Mouse (Mus musculus): ENCODE measurements around the gene Acacb. TPM values are rescaled to one million over a fixed set of nuclear protein-coding genes. Genes with fewer than 3 reads are reported as not detected.

The Acacb gene
- polyA plus RNA-seq, 1 experiment from 2014 or later, result 5.8 TPM

- H3K27me3 ChIP-seq (ENCODE audit: low read depth, poor library complexity, severe bottlenecking), result no peaks in the 10 kb centered on the region
- DNase-seq (ENCODE audit: low spot score), result peak; percentile 99
- peak within 1 kb of the TSS; percentile 92 for H3K27ac ChIP-seq
- H3K9me3 ChIP-seq (replicated peaks), result no peaks in the 10 kb centered on the region
- peaks cover 33% of the 10 kb centered on the region for H3K4me1 ChIP-seq
- H3K36me3 ChIP-seq, result peaks cover 37% of the 10 kb centered on the region
- WGBS, result under 1% methylated on average over 69 of the region's 69 CpGs
- peak within 1 kb of the TSS; percentile 73 for H3K4me3 ChIP-seq
These were observed 18.7 kb upstream of the Acacb start, which contains the start of gene Alkbh2 for GRCm38 (mm10) chr5:114127374-114128349. TSS of gene Alkbh2 (minus strand) at chr5:114128218.

GRCm38 (mm10) chr5:114129550-114130210 is 16.7 kb upstream of the Acacb start:
- Histone ChIP-seq H3K9me3 (replicated peaks) (no peaks in the 10 kb centered on the region), H3K36me3 (peaks cover 35% of the 10 kb centered on the region), H3K4me3 (peak overlapping the region; percentile 90), H3K27ac (no peak overlapping the region), H3K27me3 (ENCODE audit: low read depth, poor library complexity, severe bottlenecking) (no peaks in the 10 kb centered on the region), H3K4me1 (peaks cover 39% of the 10 kb centered on the region)
- DNase-seq (ENCODE audit: low spot score), result no peak
- 81% methylated on average over 15 of the region's 15 CpGs for WGBS

GRCm38 (mm10) chr5:114130211-114130605 is 16.1 kb upstream of the Acacb start, which contains the start of gene Ung:
TSS of gene Ung (plus strand) at chr5:114130386.
- Histone ChIP-seq H3K27me3 (ENCODE audit: low read depth, poor library complexity, severe bottlenecking) (no peaks in the 10 kb centered on the region), H3K4me3 (peak within 1 kb of the TSS; percentile 90), H3K27ac (peak within 1 kb of the TSS; percentile 86), H3K36me3 (peaks cover 35% of the 10 kb centered on the region), H3K4me1 (peaks cover 39% of the 10 kb centered on the region), H3K9me3 (replicated peaks) (no peaks in the 10 kb centered on the region)
- under 1% methylated on average over 29 of the region's 29 CpGs for WGBS
- peak; percentile 86 for DNase-seq (ENCODE audit: low spot score)

GRCm38 (mm10) chr5:114130698-114131520 is 15.4 kb upstream of the Acacb start:
- peak overlapping the region; percentile 86 for H3K27ac ChIP-seq
- H3K4me1 ChIP-seq, result peaks cover 39% of the 10 kb centered on the region
- H3K36me3 ChIP-seq, result peaks cover 35% of the 10 kb centered on the region
- peak overlapping the region; percentile 90 for H3K4me3 ChIP-seq
- DNase-seq (ENCODE audit: low spot score), result peak; percentile 97
- no peaks in the 10 kb centered on the region for H3K27me3 ChIP-seq (ENCODE audit: low read depth, poor library complexity, severe bottlenecking)
- under 1% methylated on average over 87 of the region's 87 CpGs for WGBS
- no peaks in the 10 kb centered on the region for H3K9me3 ChIP-seq (replicated peaks)

DNA sequence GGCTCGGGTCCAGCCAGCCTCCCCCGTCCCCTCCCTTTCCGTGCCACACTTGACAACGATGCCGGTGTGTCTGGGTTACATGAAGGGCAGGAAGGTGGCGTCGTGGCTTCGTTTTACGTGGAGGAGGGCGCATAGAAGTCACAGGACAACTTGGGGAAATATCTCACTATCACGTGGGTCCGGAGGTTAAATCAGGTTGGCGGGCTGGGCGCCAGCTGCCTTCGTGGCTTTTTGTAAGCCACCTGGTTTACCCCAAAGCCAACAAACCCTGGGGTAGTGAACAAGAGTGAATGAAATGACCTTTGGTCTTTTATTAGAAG is 14.9 kb upstream of the Acacb start:
- Histone ChIP-seq H3K36me3 (peaks cover 40% of the 10 kb centered on the region), H3K4me3 (peak overlapping the region; percentile 90), H3K4me1 (peaks cover 39% of the 10 kb centered on the region), H3K27me3 (ENCODE audit: low read depth, poor library complexity, severe bottlenecking) (no peaks in the 10 kb centered on the region), H3K27ac (peak overlapping the region; percentile 86), H3K9me3 (replicated peaks) (no peaks in the 10 kb centered on the region)
- DNase-seq (ENCODE audit: low spot score), result peak; percentile 36
- 1% methylated on average over 15 of the region's 15 CpGs for WGBS

- no peak for DNase-seq (ENCODE audit: low spot score)
- Histone ChIP-seq H3K27ac (no peak overlapping the region), H3K36me3 (peaks cover 53% of the 10 kb centered on the region), H3K27me3 (ENCODE audit: low read depth, poor library complexity, severe bottlenecking) (no peaks in the 10 kb centered on the region), H3K9me3 (replicated peaks) (no peaks in the 10 kb centered on the region), H3K4me3 (no peak overlapping the region), H3K4me1 (peaks cover 30% of the 10 kb centered on the region)
- WGBS, result 86% methylated on average over 6 of the region's 6 CpGs
These were observed 13.5 kb upstream of the Acacb start for GRCm38 (mm10) chr5:114132841-114133240.

DNA sequence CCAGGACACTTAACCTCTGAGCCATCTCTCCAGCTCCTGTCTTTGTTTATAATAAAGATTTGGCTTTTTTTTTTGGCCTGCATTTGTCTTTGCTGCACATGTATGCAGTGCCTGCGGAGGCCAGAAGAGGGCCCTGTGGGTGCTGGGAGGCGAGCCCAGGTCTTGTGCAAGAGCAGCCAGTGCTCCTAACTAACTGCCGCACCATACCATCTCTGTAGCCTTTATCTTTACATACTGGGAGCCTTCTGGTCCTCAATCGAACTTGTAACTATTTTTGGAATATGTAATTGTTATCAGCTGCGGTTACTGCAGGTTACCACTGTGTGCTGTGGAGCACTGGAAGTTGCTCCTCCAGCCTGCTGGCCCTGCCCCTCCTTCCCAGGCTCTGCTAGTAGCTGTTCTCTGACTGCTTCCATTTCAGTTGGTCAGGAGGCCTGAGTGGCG is 12.2 kb upstream of the Acacb start:
- H3K9me3 ChIP-seq (replicated peaks), result no peaks in the 10 kb centered on the region
- WGBS, result 77% methylated on average over 6 of the region's 6 CpGs
- no peaks in the 10 kb centered on the region for H3K27me3 ChIP-seq (ENCODE audit: low read depth, poor library complexity, severe bottlenecking)
- no peak overlapping the region for H3K27ac ChIP-seq
- DNase-seq (ENCODE audit: low spot score), result no peak
- H3K4me3 ChIP-seq, result no peak overlapping the region
- peaks cover 66% of the 10 kb centered on the region for H3K36me3 ChIP-seq
- peaks cover 26% of the 10 kb centered on the region for H3K4me1 ChIP-seq

- Histone ChIP-seq H3K4me1 (peaks cover 22% of the 10 kb centered on the region), H3K4me3 (no peak overlapping the region), H3K36me3 (peaks cover 79% of the 10 kb centered on the region), H3K9me3 (replicated peaks) (no peaks in the 10 kb centered on the region), H3K27ac (no peak overlapping the region), H3K27me3 (ENCODE audit: low read depth, poor library complexity, severe bottlenecking) (no peaks in the 10 kb centered on the region)
- 92% methylated on average over 10 of the region's 10 CpGs for WGBS
- DNase-seq (ENCODE audit: low spot score), result no peak
These were observed 10.8 kb upstream of the Acacb start for GRCm38 (mm10) chr5:114135516-114135915.

- no peak overlapping the region for H3K27ac ChIP-seq
- peaks cover 76% of the 10 kb centered on the region for H3K36me3 ChIP-seq
- WGBS, result 89% methylated on average over 15 of the region's 15 CpGs
- no peaks in the 10 kb centered on the region for H3K9me3 ChIP-seq (replicated peaks)
- H3K27me3 ChIP-seq (ENCODE audit: low read depth, poor library complexity, severe bottlenecking), result no peaks in the 10 kb centered on the region
- peaks cover 5% of the 10 kb centered on the region for H3K4me1 ChIP-seq
- DNase-seq (ENCODE audit: low spot score), result no peak
- no peak overlapping the region for H3K4me3 ChIP-seq
These were observed 8.7 kb upstream of the Acacb start for GRCm38 (mm10) chr5:114137481-114138276.

DNA sequence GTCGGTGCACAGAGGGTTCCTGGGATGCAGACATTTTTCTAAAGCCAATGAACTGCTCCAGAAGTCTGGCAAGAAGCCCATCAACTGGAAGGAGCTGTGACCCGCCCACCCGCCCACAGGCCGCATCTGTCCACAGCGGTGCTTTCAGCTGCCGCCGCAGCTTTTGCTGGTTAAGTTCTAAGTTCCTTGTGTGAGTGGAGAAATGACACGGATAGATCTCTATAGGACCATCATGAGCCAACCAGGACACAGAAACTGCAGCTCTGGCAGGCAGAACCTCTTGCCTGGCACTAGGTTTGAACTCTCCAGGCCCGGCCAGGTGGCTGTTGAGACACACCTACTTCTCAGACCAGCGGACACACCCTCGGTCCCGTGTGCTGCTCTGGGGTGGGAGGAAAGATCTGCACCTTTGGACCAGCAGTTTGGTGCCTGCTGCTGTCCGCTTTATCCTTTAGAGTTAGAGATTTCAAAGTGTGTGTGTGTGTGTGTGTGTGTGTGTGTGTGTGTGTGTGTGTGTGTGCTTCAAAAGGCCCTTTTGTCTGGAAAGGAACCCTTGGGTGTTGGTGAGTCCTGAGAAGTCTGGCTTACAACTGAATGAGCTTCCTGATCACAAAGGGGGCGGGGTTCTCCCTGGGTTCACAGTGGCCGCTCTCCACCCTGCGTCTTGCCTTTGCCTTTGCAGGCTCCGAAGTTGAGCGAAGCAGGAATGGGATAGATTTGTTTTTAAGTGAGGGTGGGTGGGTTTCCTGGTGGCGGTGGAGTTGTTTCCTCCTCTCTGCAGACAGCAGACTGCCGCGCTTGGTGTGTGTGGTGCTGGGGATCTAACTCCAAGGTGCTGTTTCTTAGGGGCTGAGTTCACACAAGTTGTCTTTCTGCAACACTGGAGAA is 7.8 kb upstream of the Acacb start:
- no peaks in the 10 kb centered on the region for H3K9me3 ChIP-seq (replicated peaks)
- no peak for DNase-seq (ENCODE audit: low spot score)
- H3K36me3 ChIP-seq, result peaks cover 69% of the 10 kb centered on the region
- WGBS, result 85% methylated on average over 21 of the region's 21 CpGs
- H3K4me1 ChIP-seq, result peaks cover 5% of the 10 kb centered on the region
- no peak overlapping the region for H3K27ac ChIP-seq
- no peak overlapping the region for H3K4me3 ChIP-seq
- no peaks in the 10 kb centered on the region for H3K27me3 ChIP-seq (ENCODE audit: low read depth, poor library complexity, severe bottlenecking)

DNA sequence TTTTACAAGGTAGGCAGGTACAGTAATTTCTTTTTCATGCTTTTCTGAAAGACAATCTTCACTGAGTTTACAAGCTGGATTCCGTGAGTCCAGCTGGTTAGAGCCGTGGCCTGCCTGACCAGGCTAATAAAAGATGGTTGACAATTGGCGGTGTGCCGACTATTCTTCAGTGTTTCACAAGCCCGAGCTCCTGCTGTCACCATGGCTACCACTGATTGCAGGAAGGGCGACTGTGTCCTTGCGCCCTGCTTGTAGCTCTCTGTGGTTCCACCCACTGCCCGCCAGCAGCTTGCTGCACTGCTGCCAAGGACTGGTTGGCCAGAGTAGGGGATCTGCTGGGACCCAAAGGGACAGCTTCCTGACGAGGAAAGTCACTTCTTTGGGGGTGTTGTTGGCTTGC is 7.2 kb upstream of the Acacb start:
- H3K4me1 ChIP-seq, result peaks cover 8% of the 10 kb centered on the region
- DNase-seq (ENCODE audit: low spot score), result no peak
- H3K4me3 ChIP-seq, result no peak overlapping the region
- WGBS, result 78% methylated on average over 9 of the region's 9 CpGs
- no peaks in the 10 kb centered on the region for H3K27me3 ChIP-seq (ENCODE audit: low read depth, poor library complexity, severe bottlenecking)
- no peaks in the 10 kb centered on the region for H3K9me3 ChIP-seq (replicated peaks)
- no peak overlapping the region for H3K27ac ChIP-seq
- peaks cover 62% of the 10 kb centered on the region for H3K36me3 ChIP-seq
